ENCODE assay signal across 9 mouse cellular contexts in the genomic region with DNA sequence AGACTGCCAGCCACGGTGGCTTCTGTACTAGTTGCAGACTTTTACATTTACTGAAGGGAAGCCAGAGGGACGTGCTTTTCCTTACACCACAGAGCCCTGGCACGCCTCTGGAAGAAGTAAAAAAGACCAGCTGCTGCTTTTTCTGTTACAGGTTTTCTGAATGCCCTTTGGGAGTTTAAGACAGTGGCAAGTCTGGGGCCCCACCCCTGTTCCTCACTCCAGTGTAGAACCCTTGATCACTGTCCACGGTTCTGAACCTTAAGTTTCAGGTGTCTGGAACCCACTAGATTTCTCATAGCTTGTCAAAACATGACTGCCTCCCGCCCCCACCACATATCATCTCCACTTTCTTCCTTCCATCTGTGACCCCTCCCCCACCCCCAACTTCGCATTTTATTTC. TPM values are rescaled to one million over a fixed set of nuclear protein-coding genes. Genes with fewer than 3 reads are reported as not detected.
DNase-seq lines count a peak whose midpoint lies in the region; ATAC-seq lines count a peak whose summit lies in the region.
"Had no signal": no experiment of that assay in that cellular context is flagged by ENCODE, and none has a peak within 500 bp of the region (broad histone marks: within the 10 kb centered on the region; RNA-seq: fewer than 3 reads in every experiment).

No protein-coding gene starts in this region.

- H3K4me3 ChIP-seq in forebrain, embryonic 10.5 days = peak overlapping the region; percentile 70; the same call in 1 of the 2 replicates
- H3K4me3 ChIP-seq in forebrain, embryonic 11.5 days (ENCODE audit: low read depth, low read length) = no peak overlapping the region
- peak overlapping the region; percentile 78 for H3K4me3 ChIP-seq in hindbrain, embryonic 15.5 days
- no peak overlapping the region for H3K4me3 ChIP-seq in stomach, embryonic 16.5 days (replicated peaks; ENCODE audit: low read length)

- no peak for ATAC-seq in forebrain, embryonic 11.5 days (replicated peaks; ENCODE audit: low FRiP score)
- no peak for ATAC-seq in hindbrain, embryonic 15.5 days (ENCODE audit: low FRiP score, low read depth)
- ATAC-seq in stomach, embryonic 16.5 days (ENCODE audit: insufficient read depth, low FRiP score) = no peak
- no peak for ATAC-seq in granulocyte monocyte progenitor cell, adult 5-6 weeks (replicated peaks; ENCODE audit: poor library complexity, severe bottlenecking)

- H3K27me3 ChIP-seq in forebrain, embryonic 10.5 days (ENCODE audit: poor library complexity, severe bottlenecking) = peaks cover 62% of the 10 kb centered on the region
- peaks cover 28% of the 10 kb centered on the region for H3K27me3 ChIP-seq in forebrain, embryonic 11.5 days (ENCODE audit: control insufficient read depth, insufficient read depth, low read length)
- 0 out of 2 replicates have a peak, but pooled peaks cover 2% of the 10 kb centered on the region for H3K27me3 ChIP-seq in hindbrain, embryonic 15.5 days
- H3K27me3 ChIP-seq in stomach, embryonic 16.5 days (ENCODE audit: control insufficient read depth, insufficient read depth, low read length) = peaks cover 24% of the 10 kb centered on the region

- H3K27ac ChIP-seq in forebrain, embryonic 10.5 days = no peak overlapping the region
- H3K27ac ChIP-seq in forebrain, embryonic 11.5 days (ENCODE audit: low read depth, low read length) = no peak overlapping the region
- no peak overlapping the region; the same call in 1 of the 2 replicates for H3K27ac ChIP-seq in hindbrain, embryonic 15.5 days (replicated peaks)
- H3K27ac ChIP-seq in stomach, embryonic 16.5 days (ENCODE audit: low read length) = no peak overlapping the region

- H3K36me3 ChIP-seq in forebrain, embryonic 10.5 days (replicated peaks) = no peaks in the 10 kb centered on the region
- no peaks in the 10 kb centered on the region for H3K36me3 ChIP-seq in forebrain, embryonic 11.5 days (ENCODE audit: control insufficient read depth, insufficient read depth, low read length)
- H3K36me3 ChIP-seq in hindbrain, embryonic 15.5 days = no peaks in the 10 kb centered on the region
- no peaks in the 10 kb centered on the region for H3K36me3 ChIP-seq in stomach, embryonic 16.5 days (ENCODE audit: control insufficient read depth, insufficient read depth, low read length)

- peaks cover 18% of the 10 kb centered on the region for H3K4me1 ChIP-seq in forebrain, embryonic 10.5 days
- peaks cover 10% of the 10 kb centered on the region; the same call in 1 of the 2 replicates for H3K4me1 ChIP-seq in forebrain, embryonic 11.5 days (replicated peaks; ENCODE audit: control insufficient read depth, insufficient read depth, low read length)
- H3K4me1 ChIP-seq in hindbrain, embryonic 15.5 days (replicated peaks) = peaks cover 16% of the 10 kb centered on the region
- no peaks in the 10 kb centered on the region for H3K4me1 ChIP-seq in stomach, embryonic 16.5 days (ENCODE audit: control insufficient read depth, insufficient read depth, low read length)

- H3K9me3 ChIP-seq in forebrain, embryonic 10.5 days = no peaks in the 10 kb centered on the region
- H3K9me3 ChIP-seq in forebrain, embryonic 11.5 days (ENCODE audit: control insufficient read depth, low read length) = no peaks in the 10 kb centered on the region
- no peaks in the 10 kb centered on the region for H3K9me3 ChIP-seq in hindbrain, embryonic 15.5 days
- H3K9me3 ChIP-seq in stomach, embryonic 16.5 days (replicated peaks; ENCODE audit: control insufficient read depth, low read length) = no peaks in the 10 kb centered on the region

- 24% methylated on average over 6 of the region's 6 CpGs for WGBS in forebrain, embryonic 10.5 days
- 17% methylated on average over 6 of the region's 6 CpGs for WGBS in forebrain, embryonic 11.5 days
- WGBS in hindbrain, embryonic 15.5 days = 11% methylated on average over 6 of the region's 6 CpGs
- WGBS in stomach, embryonic 16.5 days = 12% methylated on average over 6 of the region's 6 CpGs

- DNase-seq in forebrain, embryonic 10.5 days (ENCODE audit: extremely low spot score, low spot score) = peak; percentile 14
- no peak for DNase-seq in forebrain, embryonic 11.5 days (ENCODE audit: low spot score)
- DNase-seq in retina, embryonic 14.5 days (ENCODE audit: low spot score) = peak; percentile 17
- no peak for DNase-seq in retina, postnatal 1 day
- no peak for DNase-seq in frontal cortex, postnatal 25 days (ENCODE audit: low spot score in 2 of 2)
- DNase-seq: adrenal gland, adult 2 months had no signal

- H3K4me2 ChIP-seq in forebrain, embryonic 11.5 days (ENCODE audit: low read depth, low read length, severe bottlenecking) = no peak overlapping the region
- peak overlapping the region; percentile 98 for H3K4me2 ChIP-seq in hindbrain, embryonic 15.5 days
- H3K4me2 ChIP-seq in stomach, embryonic 16.5 days (ENCODE audit: low read depth, low read length) = peak overlapping the region; percentile 80; the same call in 1 of the 2 replicates

- no peak overlapping the region for H3K9ac ChIP-seq in forebrain, embryonic 11.5 days (ENCODE audit: low read length)
- H3K9ac ChIP-seq in hindbrain, embryonic 15.5 days = peak overlapping the region; percentile 88; the same call in 1 of the 2 replicates
- H3K9ac ChIP-seq in stomach, embryonic 16.5 days (ENCODE audit: low read length) = no peak overlapping the region

RNA-seq across cellular contexts. Expression of gene Grin3a, which starts 1.8 kb away (rescaled TPM):
- polyA plus RNA-seq in forebrain, embryonic 10.5 days (2016; fragmentation: Nextera tagmentation; extraction: Ambion mirVana) = 0.12 and 0.22 TPM in 2 replicates
- polyA plus RNA-seq in forebrain, embryonic 11.5 days (2014; fragmentation: Nextera tagmentation; extraction: Ambion mirVana) = 0.41 and 0.80 TPM in 2 replicates
- 27.3 and 28.6 TPM in 2 replicates for polyA plus RNA-seq in hindbrain, embryonic 15.5 days (2015; fragmentation: Nextera tagmentation; extraction: Ambion mirVana)
- 0.71 and 1.1 TPM in 2 replicates for polyA plus RNA-seq in stomach, embryonic 16.5 days (2015; fragmentation: Nextera tagmentation; extraction: Ambion mirVana)
- not detected in 2 replicates for total RNA-seq in granulocyte monocyte progenitor cell, adult 5-6 weeks (2014; fragmentation: Nextera tagmentation)
- under 0.01 TPM in 1 of 2 replicates, not detected in the other for total RNA-seq in granulocyte monocyte progenitor cell, adult 5-6 weeks (2017)

Comparison
In these comparisons a context has a peak if more than half of its experiments do, and no peak if none do; other contexts are left out.
1. DNase-seq: peak in forebrain, embryonic 10.5 days (single experiment) and retina, embryonic 14.5 days (single experiment); none in forebrain, embryonic 11.5 days (single experiment), retina, postnatal 1 day (single experiment) and frontal cortex, postnatal 25 days (0 of 2).
2. H3K4me3 ChIP-seq: peak in forebrain, embryonic 10.5 days (single experiment) and hindbrain, embryonic 15.5 days (single experiment); none in forebrain, embryonic 11.5 days (single experiment) and stomach, embryonic 16.5 days (single experiment).
3. RNA of gene Grin3a, which starts 1.8 kb away (polyA plus RNA-seq): 27.3 to 28.6 TPM in hindbrain, embryonic 15.5 days; 0.71 to 1.1 TPM in stomach, embryonic 16.5 days, 0.41 to 0.80 TPM in forebrain, embryonic 11.5 days and 0.12 to 0.22 TPM in forebrain, embryonic 10.5 days; every median in the first group is over 10 times any median in the second.